Mouse (Mus musculus): ENCODE results near the gene Trim40. TPM values are rescaled to one million over a fixed set of nuclear protein-coding genes. Genes with fewer than 3 reads are reported as not detected.

Trim40 gene
- polyA plus RNA-seq, 1 experiment = not detected

GRCm38 (mm10) chr17:36869955-36870810 lies 19.7 kb downstream of the Trim40 start:
- H3K27ac ChIP-seq (ENCODE audit: insufficient read depth, low read depth, low read length) = no peak overlapping the region
- H3K4me1 ChIP-seq (ENCODE audit: control insufficient read depth, insufficient read depth, low read length) = peaks cover 13% of the 10 kb centered on the region
- H3K4me3 ChIP-seq (ENCODE audit: insufficient read depth, low read depth, low read length) = no peak overlapping the region
- TF ChIP-seq POLR2A (IDR thresholded peaks at IDR 0.05; ENCODE audit: insufficient read depth, low read depth, low read length) = no peak
- no peak for TF ChIP-seq CTCF (IDR thresholded peaks at IDR 0.05; ENCODE audit: insufficient read depth, low read depth, low read length)
- WGBS = 70% methylated on average over 25 of the region's 25 CpGs

GRCm38 (mm10) chr17:36869284-36869954 lies 20.5 kb downstream of the Trim40 start, which contains the start of gene Trim10:
Trim10 (plus strand) TSS chr17:36869574.
- 65% methylated on average over 4 of the region's 4 CpGs for whole genome bisulfite sequencing
- TF ChIP-seq POLR2A (IDR thresholded peaks at IDR 0.05; ENCODE audit: insufficient read depth, low read depth, low read length) = no peak
- TF ChIP-seq CTCF (IDR thresholded peaks at IDR 0.05; ENCODE audit: insufficient read depth, low read depth, low read length) = no peak
- Histone ChIP-seq H3K4me1 (ENCODE audit: control insufficient read depth, insufficient read depth, low read length) (peaks cover 13% of the 10 kb centered on the region), H3K27ac (ENCODE audit: insufficient read depth, low read depth, low read length) (no peak within 1 kb of the TSS), H3K4me3 (ENCODE audit: insufficient read depth, low read depth, low read length) (no peak within 1 kb of the TSS)

- WGBS = 93% methylated on average over 2 of the region's 2 CpGs
- Histone ChIP-seq H3K4me1 (ENCODE audit: control insufficient read depth, insufficient read depth, low read length) (peaks cover 13% of the 10 kb centered on the region), H3K27ac (ENCODE audit: insufficient read depth, low read depth, low read length) (no peak overlapping the region), H3K4me3 (ENCODE audit: insufficient read depth, low read depth, low read length) (no peak overlapping the region)
- no peak for TF ChIP-seq CTCF (IDR thresholded peaks at IDR 0.05; ENCODE audit: insufficient read depth, low read depth, low read length)
- TF ChIP-seq POLR2A (IDR thresholded peaks at IDR 0.05; ENCODE audit: insufficient read depth, low read depth, low read length) = no peak
These were observed 21.1 kb downstream of the Trim40 start for GRCm38 (mm10) chr17:36868836-36869235.

- Histone ChIP-seq H3K4me1 (ENCODE audit: control insufficient read depth, insufficient read depth, low read length) (peaks cover 13% of the 10 kb centered on the region), H3K27ac (ENCODE audit: insufficient read depth, low read depth, low read length) (no peak within 1 kb of the TSS), H3K4me3 (ENCODE audit: insufficient read depth, low read depth, low read length) (no peak within 1 kb of the TSS)
- WGBS = 13% methylated on average over 29 of the region's 29 CpGs
- TF ChIP-seq POLR2A (IDR thresholded peaks at IDR 0.05; ENCODE audit: insufficient read depth, low read depth, low read length) (no peak), CTCF (IDR thresholded peaks at IDR 0.05; ENCODE audit: insufficient read depth, low read depth, low read length) (no peak)
These were observed 23.0 kb downstream of the Trim40 start, which contains the start of gene Trim15 for GRCm38 (mm10) chr17:36866719-36867527. Trim15 (minus strand) TSS chr17:36867210.

GRCm38 (mm10) chr17:36861680-36862079 lies 28.2 kb downstream of the Trim40 start:
- WGBS = 56% methylated on average over 2 of the region's 2 CpGs
- no peak overlapping the region for H3K4me3 ChIP-seq (ENCODE audit: insufficient read depth, low read depth, low read length)
- H3K27ac ChIP-seq (ENCODE audit: insufficient read depth, low read depth, low read length) = no peak overlapping the region
- no peak for TF ChIP-seq CTCF (IDR thresholded peaks at IDR 0.05; ENCODE audit: insufficient read depth, low read depth, low read length)
- no peak for TF ChIP-seq POLR2A (IDR thresholded peaks at IDR 0.05; ENCODE audit: insufficient read depth, low read depth, low read length)
- peaks cover 2% of the 10 kb centered on the region for H3K4me1 ChIP-seq (ENCODE audit: control insufficient read depth, insufficient read depth, low read length)

GRCm38 (mm10) chr17:36858181-36858580 lies 31.7 kb downstream of the Trim40 start:
- Histone ChIP-seq H3K4me3 (ENCODE audit: insufficient read depth, low read depth, low read length) (no peak overlapping the region), H3K27ac (ENCODE audit: insufficient read depth, low read depth, low read length) (no peak overlapping the region), H3K4me1 (ENCODE audit: control insufficient read depth, insufficient read depth, low read length) (no peaks in the 10 kb centered on the region)
- TF ChIP-seq CTCF (IDR thresholded peaks at IDR 0.05; ENCODE audit: insufficient read depth, low read depth, low read length) (no peak), POLR2A (IDR thresholded peaks at IDR 0.05; ENCODE audit: insufficient read depth, low read depth, low read length) (no peak)
- 89% methylated on average over 3 of the region's 3 CpGs for WGBS

- WGBS = 87% methylated on average over 4 of the region's 4 CpGs
- Histone ChIP-seq H3K27ac (ENCODE audit: insufficient read depth, low read depth, low read length) (no peak overlapping the region), H3K4me1 (ENCODE audit: control insufficient read depth, insufficient read depth, low read length) (no peaks in the 10 kb centered on the region), H3K4me3 (ENCODE audit: insufficient read depth, low read depth, low read length) (no peak overlapping the region)
- TF ChIP-seq CTCF (IDR thresholded peaks at IDR 0.05; ENCODE audit: insufficient read depth, low read depth, low read length) (no peak), POLR2A (IDR thresholded peaks at IDR 0.05; ENCODE audit: insufficient read depth, low read depth, low read length) (no peak)
These were observed 33.7 kb downstream of the Trim40 start for GRCm38 (mm10) chr17:36856236-36856635.

- no peak for TF ChIP-seq CTCF (IDR thresholded peaks at IDR 0.05; ENCODE audit: insufficient read depth, low read depth, low read length)
- no peak for TF ChIP-seq POLR2A (IDR thresholded peaks at IDR 0.05; ENCODE audit: insufficient read depth, low read depth, low read length)
- H3K27ac ChIP-seq (ENCODE audit: insufficient read depth, low read depth, low read length) = no peak overlapping the region
- H3K4me3 ChIP-seq (ENCODE audit: insufficient read depth, low read depth, low read length) = no peak overlapping the region
- WGBS = 95% methylated on average over 3 of the region's 3 CpGs
- H3K4me1 ChIP-seq (ENCODE audit: control insufficient read depth, insufficient read depth, low read length) = no peaks in the 10 kb centered on the region
These were observed 34.4 kb downstream of the Trim40 start for GRCm38 (mm10) chr17:36855484-36855883.
